Mouse (Mus musculus): ENCODE results near the gene Zfp40.
"Not testable (repeated sequence)": the region's sequence is repeated elsewhere in the genome, so short reads cannot be mapped to it uniquely, and the experiment has no call there.

Zfp40 gene

GRCm38 (mm10) chr17:23192453-23193379 is at the start of gene Zfp40:
Gene Zfp40, minus strand, starts transcription at chr17:23193252.
- peak; percentile 87 for DNase-seq (ENCODE audit: low read depth, low spot score)

DNA sequence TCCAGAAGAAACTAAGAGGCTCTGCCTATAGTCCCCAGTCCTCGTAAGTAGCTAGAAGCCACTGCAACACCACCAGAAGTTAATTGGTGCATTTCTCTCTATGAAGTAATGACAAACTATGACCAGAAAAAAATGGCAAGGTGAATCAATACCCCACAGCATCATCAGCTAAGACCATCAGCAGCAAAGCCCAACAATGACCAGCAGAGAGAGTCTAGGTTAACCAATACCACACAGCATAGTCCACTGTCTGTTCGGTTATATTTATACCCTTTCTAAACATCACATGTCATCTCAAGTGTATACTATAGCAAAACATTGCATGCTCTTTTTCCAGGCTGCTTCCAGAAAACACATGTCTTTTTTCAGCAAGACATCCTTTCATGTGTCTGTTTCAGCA is 25.3 kb upstream of the Zfp40 start:
- no peak for DNase-seq (ENCODE audit: low read depth, low spot score)

DNA sequence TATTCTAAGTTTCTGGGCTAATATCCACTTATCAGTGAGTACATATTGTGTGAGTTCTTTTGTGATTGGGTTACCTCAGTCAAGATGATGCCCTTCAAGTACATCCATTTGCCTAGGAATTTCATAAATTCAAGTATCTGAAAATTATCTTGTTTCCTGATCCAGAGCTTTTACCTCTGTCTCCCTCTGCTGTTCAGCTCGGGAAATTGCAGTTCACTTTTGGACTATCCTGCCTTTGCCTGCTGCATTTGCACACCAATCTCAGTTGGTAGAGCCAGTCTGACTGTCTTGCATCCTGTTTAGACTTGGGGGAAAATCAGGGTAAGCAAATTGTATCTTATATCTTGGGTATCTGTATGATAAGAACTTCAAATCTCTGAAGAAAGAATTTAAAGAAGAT is 6.8 kb upstream of the Zfp40 start:
- not testable (repeated sequence) for DNase-seq (ENCODE audit: low read depth, low spot score)

- peak; percentile 8 for DNase-seq (ENCODE audit: low read depth, low spot score)
These were observed 389 bp upstream of the Zfp40 start for GRCm38 (mm10) chr17:23193441-23193840.

DNA sequence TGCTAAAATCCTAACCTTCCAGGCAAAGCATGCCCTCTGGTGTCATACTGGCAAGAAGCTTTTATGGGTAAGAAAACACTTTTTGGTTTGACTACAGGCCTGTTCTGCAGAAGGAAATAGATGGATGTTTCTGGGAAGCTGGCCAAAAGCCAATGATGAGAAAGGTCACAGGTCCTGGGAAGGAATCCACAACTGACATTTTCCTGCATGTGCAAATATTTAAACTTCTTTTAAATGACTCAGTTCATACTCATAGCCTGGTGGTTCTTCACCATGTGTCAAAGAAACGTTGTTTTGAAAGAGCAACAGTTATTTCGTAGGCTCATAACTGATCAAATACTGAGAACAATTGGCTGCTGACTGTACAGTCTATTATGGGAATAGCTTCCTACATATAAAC is 5.4 kb downstream of the Zfp40 start:
- no peak for DNase-seq (ENCODE audit: low read depth, low spot score)
